Mouse (Mus musculus): Measurements from ENCODE around the gene Mrpl17.
A peak's percentile ranks its signal among the peaks of the same experiment; 100 is the strongest.
"Not testable (repeated sequence)": the region's sequence is repeated elsewhere in the genome, so short reads cannot be mapped to it uniquely, and the experiment has no call there.

Gene Mrpl17

DNA sequence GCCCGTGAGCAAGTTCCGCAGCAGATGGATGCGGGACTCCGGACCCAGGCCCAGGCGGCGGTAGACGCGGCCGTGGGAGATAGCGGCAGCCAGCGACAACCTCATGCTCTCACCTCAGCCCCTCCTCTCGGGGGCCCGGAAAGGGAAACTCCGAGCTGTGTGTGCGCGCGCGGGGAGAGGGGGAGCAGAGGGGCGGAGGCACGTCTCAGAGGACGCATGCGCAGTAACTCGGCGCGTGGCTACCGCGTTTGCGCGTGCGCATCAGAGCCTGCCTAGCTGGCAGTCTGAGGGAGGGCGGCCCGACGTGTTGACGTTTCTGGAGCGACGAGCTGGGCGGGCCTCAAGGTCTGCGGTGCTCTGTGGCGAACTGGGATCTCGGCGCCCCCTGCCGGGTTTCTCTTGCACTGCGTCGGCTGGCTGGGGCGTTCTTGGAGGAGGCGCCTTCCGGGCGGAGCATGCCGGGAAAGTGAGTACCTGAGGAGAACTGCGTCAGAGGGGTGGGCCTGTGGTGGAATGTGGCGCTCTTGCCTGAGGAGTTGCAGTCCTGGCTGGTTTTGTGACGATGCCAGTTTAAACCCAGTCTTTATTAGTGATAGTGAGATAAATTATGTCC lies at the start of gene Mrpl17:
Mrpl17 (minus strand) TSS at position 223 of the 613 bp plus-strand sequence.
- DNase-seq (ENCODE audit: low spot score), result peak; percentile 100

DNA sequence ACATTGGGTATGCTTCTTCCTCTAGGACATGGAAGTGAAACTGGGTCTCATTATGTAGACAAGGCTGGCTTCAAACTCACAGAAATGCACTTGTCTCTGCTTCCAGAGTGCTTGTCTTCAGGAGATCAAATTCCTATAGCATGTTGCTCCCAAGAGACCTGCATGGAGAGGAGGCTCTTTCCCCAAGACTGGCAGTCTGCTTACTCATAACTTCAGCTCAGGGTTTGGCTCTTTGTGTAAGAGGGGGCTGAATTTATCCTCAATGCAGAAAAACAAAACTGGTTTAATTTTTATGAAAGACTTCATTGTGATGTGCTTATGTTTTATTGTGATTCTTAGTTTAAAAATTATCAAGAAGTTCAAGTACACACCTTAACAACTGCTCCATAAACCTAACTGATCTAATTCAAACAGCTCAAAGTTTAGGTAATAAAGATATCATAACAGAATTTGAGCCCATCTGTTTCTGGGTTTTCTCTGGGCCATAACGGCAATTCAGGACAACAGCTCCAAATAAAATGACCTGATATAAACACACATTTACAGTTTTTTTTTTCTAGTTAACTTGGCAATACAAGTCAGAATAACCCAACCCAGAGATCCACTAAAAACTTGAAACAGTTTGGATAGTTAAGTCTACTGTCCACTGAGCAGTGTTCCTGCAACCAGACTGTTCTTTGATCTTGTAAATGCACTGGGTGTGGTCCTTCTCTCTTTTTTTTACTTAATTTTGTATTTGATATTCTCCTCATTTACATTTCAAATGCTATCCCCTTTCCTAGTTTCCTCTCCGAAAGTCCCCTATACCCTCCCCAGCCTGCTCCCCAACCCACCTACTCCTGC lies 45.0 kb upstream of the Mrpl17 start:
- not testable (repeated sequence) for DNase-seq (ENCODE audit: low spot score)

DNA sequence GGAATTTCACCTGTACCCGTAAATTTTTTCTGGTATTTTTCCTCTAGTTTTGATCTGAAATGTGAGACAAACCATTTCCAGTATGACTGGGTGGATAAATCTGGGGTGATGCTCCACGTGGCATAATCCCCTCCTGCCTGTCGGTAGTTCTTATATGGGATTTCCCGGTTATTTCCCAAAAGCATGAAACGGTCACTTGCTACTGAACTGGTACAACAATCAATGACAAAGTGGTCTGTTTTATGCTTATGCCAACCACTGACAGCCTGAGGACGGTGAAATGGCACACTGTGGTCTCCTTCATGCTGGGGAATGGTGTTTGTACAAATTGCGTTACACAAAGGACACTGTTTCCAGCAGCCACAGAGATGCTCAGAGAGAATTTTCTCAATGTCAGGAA lies 13.4 kb upstream of the Mrpl17 start:
- DNase-seq (ENCODE audit: low spot score), result no peak

DNA sequence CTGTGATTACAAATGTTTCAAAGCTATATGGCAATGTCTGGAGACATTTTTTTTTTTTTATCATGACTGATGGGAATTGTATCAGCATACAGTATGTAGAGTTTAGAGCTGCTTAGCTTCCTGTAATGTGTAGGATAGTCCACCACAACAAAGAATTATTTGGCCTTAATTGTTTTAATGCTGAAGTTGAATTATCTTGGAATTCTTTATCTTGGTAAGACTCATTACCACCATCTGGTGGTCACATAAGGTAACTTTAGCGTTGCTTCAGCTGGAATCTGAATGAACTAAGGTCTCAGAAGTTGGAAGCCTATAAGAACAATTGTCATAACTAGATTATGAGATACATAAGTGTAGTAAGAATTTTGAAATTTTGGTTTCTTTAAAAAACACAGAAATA lies 7.6 kb upstream of the Mrpl17 start:
- DNase-seq (ENCODE audit: low spot score), result no peak

DNA sequence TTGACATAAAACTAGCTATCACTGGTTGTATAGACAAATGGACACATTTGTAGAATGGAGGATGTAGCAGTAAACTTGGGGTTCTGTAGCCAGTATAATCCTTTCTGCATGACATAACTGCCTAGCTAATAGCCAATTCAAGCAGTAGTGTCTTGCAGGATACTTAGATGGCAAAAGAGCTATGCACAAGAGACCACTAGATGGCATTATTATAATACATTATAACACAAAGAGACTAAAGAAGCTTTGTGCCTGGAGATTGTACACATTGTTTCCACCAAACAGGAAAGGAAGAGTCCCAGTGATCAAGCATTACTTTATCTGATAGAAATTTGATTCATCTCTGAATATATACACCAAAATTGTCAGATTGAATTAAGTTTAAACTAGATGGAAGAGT lies 5.8 kb upstream of the Mrpl17 start:
- no peak for DNase-seq (ENCODE audit: low spot score)

DNA sequence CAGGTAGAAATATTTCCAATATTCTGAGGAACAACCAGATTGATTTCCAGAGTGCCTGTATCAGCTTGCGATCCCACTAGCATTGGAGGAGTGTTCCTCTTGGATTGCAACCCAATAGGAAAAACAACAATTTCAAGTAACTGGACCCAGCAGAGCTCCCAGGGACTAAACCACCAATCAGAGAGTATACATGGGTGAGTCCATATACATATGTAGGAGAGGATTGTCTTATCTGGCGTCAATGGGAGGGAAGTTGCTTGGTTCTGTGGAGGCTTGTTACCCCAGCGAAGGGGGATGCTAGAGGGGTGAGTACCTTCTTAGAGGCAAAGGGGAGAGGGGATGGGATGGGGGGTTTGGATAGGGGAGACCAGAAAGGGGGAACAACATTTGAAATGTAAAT lies 2.4 kb upstream of the Mrpl17 start:
- no peak for DNase-seq (ENCODE audit: low spot score)

DNA sequence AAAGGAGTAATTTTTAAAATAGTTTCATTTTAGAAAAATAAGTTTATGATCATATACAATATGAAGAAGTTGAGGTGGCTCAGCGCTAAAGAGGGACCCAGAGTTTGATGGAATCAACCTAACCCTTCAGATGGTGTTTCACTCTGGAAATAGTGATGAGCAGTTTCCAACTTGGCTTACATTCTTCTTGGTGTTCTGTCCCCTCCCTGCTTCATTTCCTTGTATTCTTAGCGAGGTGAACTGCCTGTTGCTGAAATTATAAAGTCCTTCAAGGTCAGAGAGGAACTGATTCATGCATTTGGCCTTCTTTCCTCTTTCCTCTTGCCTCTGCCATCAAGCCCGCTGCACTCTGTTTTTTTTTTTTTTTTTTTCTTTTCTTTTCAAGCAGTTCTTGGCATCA lies 1.7 kb upstream of the Mrpl17 start:
- no peak for DNase-seq (ENCODE audit: low spot score)

DNA sequence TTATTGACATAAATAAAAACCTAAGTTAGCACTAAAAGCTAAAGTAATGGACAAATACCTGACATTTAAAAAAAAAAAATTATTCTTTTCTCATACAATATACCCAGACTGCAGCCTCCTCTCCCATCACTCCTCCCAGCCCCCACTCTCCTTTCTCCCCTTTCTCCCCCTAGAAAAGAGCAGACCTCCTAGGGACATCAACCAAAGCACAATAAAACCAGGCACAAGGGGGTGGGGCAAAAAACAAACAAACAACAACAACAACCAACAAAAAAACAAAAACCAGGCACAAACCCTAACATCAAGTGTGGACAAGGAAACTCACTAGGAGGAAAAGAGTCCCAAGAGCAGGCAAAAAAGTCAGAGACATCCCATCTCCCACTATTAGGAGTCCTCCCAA lies 617 bp upstream of the Mrpl17 start:
- DNase-seq (ENCODE audit: low spot score), result no peak

DNA sequence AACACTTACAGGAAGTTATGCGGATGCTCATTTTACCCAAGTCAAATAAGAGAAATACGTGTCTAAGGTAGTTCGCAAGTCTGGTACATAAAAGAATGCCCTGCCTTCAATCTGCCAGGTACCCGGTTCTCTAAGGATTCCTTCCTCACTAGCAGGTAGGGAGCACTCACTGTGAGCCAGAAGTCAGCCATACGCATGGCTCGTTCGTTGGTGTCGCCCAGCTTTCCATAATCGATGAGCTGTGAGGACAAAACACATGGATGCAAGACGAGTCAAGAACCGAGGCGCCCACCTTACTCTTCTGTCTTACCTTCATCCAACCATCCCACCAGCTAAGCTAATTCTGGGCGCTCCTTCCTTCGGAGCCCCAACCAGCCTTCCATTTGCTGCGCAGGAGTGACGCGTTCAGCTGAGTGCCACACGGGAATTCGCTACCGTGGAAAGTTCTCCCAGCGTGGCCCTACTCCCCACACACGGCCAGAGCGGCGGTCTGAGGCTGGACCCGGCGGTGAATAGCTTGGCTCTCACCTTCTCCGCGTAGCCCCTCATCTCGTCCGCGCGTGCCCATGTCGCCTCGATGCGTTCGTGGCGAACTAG lies 521 bp downstream of the Mrpl17 start:
- peak; percentile 36 for DNase-seq (ENCODE audit: low spot score)

DNA sequence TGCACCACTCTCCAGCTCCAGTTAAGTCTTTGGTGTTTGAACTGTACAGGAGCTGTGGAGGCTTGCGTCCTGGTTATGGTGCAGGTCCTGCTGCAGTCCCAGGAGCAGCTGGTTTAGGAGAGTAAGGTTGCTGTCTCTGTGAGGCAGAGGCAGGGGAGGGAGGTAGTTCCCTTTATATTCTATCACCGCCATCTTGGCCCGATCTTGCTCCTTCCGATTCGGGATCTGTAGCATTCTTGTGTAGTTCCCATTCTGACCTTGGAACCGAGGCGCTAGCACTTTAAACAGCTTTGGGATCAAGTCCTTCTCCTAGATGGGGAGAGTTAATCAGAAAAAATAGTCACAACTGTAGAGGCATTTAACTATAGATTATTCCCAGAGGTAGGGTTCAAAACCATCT lies 1.1 kb downstream of the Mrpl17 start:
- no peak for DNase-seq (ENCODE audit: low spot score)

DNA sequence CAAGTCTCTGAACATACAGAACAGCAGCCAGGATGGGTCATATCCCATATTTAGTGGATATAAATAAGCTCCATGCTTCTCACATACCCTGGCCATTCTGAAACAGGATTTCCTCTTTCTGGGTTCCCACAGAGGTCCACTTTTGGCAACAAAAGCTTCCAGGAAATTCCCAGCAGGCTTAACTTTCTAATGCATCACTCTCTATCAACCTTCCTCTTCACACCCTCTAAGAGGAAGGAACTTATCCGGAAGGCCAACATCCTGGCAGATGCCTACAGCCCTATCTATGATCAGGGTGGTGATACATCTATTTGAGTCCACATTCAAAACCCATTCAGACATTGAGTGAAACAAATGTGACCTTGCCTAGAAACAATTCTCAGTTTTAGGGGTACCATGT lies 2.5 kb downstream of the Mrpl17 start:
- no peak for DNase-seq (ENCODE audit: low spot score)

DNA sequence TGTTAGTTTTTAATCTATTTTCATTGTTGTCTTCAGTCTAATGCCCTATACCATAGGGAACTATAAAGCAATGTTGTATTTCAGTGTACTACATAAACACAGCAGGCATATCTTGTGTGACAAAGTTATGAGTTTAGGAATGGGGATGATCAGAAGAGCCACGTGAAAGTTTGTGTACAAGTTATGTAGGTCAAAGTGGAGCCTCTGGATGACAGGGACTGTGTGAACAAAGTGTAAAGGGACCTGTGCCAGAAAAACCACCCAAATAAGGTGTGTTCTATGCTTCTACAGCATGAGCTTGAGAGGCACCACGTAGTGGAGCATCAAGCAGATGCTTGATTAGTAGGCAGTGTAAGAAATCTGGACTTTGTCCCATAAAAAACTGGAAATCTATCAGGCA lies 4.2 kb downstream of the Mrpl17 start:
- DNase-seq (ENCODE audit: low spot score), result no peak

DNA sequence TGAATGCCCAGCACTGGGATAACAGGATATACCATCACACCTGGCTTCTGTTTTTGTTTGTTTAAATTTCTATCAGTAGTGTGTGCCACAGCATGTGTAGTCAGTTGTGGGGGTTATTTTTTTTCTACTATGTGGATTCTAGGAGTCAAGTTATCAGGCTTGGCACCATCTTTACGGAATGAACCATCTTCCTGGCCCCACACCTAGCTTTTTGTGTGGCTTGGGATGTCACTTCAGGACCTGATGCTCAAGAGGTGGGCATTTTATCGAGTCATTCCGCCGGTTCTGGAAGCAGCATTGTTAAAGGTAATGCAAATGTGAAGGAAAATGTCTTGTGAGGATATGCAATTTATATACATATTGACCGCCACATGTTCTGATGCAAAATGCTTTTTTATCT lies 4.8 kb downstream of the Mrpl17 start:
- DNase-seq (ENCODE audit: low spot score), result no peak

DNA sequence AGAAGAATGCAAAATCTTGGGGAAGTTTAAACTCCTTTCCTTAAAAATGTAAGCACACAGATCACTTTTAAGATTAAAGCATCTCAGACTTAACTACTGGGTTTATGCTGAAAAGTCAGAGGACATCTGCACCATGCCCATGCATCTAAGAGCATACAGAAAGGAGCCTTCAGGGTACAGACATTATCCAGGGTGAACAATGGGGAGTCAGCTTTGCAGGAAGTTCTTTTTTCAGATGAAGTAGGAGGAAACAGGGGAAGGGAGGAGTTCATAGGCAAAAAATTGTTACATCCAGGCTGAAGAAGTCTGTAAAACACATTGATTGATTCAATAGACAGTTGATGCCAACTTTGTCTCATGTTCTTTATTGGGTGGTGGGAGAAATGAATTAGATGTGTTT lies 7.5 kb downstream of the Mrpl17 start:
- no peak for DNase-seq (ENCODE audit: low spot score)

DNA sequence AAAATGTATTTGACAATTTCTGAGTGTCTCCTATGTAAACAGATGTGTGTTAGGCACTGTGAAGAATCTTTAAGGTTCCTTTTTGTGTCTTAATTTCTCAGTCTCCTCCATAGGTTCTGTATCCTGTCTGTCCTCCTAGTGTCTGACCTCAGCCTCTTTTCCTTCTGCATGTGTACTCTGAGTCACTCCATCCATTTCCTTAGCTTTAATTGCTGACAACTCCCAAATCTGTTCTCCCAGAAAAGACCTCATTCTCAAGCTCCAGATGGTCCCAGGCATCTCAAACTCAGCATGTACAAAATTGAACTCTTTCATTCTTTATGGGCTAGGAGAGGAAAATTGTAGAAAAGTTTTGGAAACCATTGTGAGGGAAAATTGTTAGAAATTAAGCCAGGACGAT lies 8.1 kb downstream of the Mrpl17 start:
- no peak for DNase-seq (ENCODE audit: low spot score)

DNA sequence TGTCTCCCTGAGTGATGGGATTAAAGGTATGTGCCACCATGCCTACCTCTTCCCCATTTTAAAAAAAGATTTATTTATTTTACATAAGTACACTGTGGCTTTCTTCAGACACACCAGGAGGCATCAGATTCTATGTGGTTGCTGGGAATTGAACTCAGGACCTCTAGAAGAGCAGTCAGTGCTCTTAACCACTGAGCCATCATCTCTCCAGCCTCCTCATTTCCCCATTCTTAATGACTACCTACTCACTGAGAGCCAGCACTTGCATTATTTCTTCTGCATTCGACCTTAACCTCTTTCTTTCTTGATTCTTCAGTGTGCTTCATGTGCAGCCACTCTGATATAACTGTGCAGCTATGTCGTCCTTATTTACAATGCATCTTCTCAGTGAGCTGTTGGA lies 8.6 kb downstream of the Mrpl17 start:
- DNase-seq (ENCODE audit: low spot score), result no peak

DNA sequence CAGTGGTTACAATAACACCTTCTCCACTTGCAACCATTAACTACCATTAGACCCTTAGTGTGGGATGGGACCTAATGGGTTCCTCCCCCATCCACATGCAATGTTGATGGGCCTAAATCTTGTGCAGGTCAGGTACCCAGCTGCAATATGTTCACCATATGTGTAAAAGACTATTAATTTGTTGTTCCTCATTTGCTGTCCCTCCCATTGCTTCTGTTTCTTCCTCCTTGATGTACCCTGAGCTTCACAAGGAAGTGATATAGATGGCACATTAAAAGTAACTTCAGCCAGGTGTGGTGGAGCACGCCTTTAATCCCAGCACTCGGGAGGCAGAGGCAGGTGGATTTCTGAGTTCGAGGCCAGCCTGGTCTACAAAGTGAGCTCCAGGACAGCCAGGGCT lies 13.9 kb downstream of the Mrpl17 start:
- DNase-seq (ENCODE audit: low spot score), result no peak

DNA sequence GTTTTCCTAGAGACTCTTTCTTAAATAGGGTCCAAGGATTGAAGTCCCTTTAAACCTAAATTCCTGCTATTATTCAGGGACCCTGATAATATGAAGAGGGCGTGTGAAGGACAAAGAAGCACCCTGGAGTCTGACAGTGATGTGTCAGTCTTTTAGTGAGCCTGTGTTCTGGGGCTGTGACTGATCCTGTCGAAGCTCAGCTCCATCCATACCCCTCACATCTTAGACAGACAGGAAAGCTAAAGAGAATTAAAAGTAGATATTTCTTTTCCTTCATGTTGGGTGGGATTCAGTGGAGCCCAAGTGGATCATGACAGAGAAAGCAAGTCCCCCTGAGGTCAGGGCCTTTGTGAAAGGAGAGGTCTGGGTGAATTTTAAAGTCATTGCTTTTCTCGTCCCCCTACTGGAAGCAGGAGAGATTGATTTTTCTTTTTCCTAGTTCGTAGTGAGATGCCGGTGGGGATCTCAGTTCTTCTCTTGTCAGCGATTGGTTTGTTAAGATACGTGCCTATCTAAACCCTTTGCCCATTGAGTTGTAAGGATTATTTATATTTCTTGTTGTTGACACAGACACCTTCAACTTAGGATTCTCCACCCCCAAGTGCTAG lies 15.0 kb downstream of the Mrpl17 start:
- DNase-seq (ENCODE audit: low spot score), result no peak

DNA sequence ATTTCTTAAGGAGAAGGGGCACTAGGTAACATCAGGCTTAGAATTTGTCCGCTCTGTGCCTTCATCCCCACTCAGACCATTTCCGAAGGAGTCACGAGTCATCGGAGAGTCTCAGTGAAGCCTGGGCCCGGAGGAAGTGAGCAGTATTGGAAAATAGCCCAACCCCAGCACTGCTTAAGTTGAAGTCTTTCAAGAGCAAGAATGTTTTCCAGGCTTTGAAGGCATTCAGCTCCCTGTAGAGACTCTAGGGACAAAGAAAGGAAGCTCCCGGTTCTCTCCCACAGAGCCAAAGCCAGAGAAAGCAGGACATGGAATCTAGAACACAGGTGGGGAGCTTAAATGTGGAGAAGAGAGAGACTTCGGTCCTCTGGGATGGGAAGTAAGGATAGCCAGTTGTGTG lies 17.2 kb downstream of the Mrpl17 start:
- DNase-seq (ENCODE audit: low spot score), result no peak

DNA sequence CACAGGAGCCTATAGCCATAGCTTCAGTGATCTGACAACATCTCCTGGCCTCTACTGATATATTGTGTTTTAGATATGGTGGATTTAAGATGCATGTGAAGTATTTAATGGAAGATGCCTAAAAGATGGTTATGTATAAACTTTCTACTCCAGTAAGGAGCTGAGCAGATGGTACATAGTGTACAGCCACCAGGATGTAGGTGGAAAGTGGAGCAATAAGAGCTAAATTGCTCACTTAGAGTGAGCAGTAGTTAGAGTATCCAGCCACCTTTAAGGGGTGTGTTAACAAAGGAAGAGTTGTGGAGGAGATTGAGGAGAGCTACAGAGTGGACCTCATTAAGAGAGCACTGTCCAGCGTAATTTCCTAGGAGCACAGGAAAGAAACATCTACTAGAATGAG lies 19.8 kb downstream of the Mrpl17 start:
- DNase-seq (ENCODE audit: low spot score), result no peak

DNA sequence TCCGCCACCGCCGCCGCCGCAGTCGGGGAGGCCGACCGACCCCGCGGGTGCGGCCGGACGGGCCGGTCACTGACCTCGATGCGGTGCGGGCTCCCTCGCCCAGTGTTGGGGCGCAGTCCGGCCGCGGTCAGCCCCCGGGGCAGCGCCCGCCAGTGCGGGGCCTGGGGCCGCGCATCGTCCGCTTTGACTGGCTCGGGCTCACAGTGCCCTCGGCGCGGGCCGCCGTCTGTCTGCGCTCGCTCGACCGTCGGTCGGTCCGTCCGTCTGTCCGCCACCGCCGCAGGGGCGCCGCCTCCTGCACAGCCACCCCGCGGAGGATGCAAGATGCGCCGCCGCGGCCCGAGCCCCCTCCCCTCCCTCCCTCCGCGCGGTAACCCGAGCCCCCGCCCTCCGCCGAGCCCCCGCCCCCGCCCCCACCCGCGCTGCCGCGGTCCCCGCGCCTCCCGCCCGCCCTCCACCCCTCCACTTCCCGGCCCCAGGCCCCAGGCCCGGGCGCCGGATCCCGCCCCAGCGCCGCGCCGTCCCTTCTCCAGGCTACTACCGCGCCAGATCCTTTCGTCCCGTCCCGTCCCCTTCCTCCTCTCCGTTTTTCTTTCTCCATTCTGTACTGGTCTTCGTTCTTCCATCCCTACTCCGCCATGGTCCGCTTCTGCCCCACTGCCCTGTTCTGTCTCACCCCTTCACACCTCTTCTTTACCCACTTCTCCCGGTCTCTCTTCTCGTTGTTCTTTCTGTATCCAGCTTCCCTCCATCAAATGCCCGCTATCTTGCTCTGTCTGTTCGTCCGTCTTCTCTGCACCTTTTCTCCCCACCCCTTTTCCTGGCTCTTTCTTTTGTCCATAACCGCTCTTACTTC lies 23.4 kb downstream of the Mrpl17 start, which contains the start of gene Dchs1:
Dchs1 (minus strand) TSS at position 370 of the 856 bp plus-strand sequence.
- DNase-seq (ENCODE audit: low spot score), result no peak
